Mouse (Mus musculus) liver, embryonic 14.5 days (tissue): ENCODE results near the gene Mmp9.

Source experiments
- CTCF ChIP-seq: IDR thresholded peaks from 2 replicates; pipeline ENCODE4 v1.5.1; 2016; ENCODE audit warnings: antibody characterized with exemption, low read depth, control low read depth
- EP300 ChIP-seq: IDR thresholded peaks from 2 replicates; pipeline ENCODE4 v1.6.1; 2016; ENCODE audit warnings: antibody characterized with exemption, low read depth

DNA sequence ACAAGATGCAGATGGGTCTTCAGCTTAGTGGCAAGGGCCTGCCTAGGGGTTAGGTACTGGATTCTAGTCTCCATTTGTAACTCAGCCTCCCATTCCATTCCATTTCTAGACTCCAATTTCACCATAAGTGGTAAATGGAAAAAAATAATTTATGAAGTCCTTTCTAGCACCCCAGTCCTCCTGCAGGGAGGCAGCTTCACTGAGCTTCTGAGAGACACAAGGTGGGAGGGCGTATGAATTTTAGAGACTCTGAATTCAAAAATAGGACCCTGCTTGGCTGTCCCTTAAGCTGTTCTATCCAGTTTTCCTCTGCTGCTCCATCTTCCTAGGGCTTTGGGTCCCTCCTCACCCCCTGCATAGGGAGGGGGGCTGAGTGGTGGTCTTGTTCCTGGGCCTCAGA, 24.4 kb downstream of the Mmp9 start:
- TF ChIP-seq EP300 (no peak), CTCF (no peak)
